Mouse (Mus musculus) neural tube, embryonic 13.5 days (tissue): Measurements from ENCODE around the gene Cerk. TPM values are rescaled to one million over a fixed set of nuclear protein-coding genes. Genes with fewer than 3 reads are reported as not detected.

Experiments
- ATAC-seq: fragments of 200-750 bp; cut with Nextera tagmentation; 2 replicates; pipeline ENCODE4 v1.8.0; 2017; ENCODE audit warnings: low read depth, mild to moderate bottlenecking, moderate TSS enrichment, moderate library complexity
- H3K27ac ChIP-seq: fragments of 300-500 bp; sonication (generic); replicated peaks from 2 replicates; pipeline ENCODE4 v1.5.1; 2015; ENCODE audit warnings: moderate library complexity, mild to moderate bottlenecking, inconsistent platforms
- H3K27me3 ChIP-seq: fragments of 300-500 bp; sonication (generic); 2 replicates; pipeline ENCODE4 v1.6.1; 2015; ENCODE audit warnings: mild to moderate bottlenecking, inconsistent platforms
- H3K36me3 ChIP-seq: fragments of 300-500 bp; sonication (generic); 2 replicates; pipeline ENCODE4 v1.6.1; 2015; ENCODE audit warnings: mild to moderate bottlenecking, inconsistent platforms
- H3K4me1 ChIP-seq: fragments of 300-500 bp; sonication (generic); replicated peaks from 2 replicates; pipeline ENCODE4 v1.6.1; 2015; ENCODE audit warnings: inconsistent platforms
- H3K4me2 ChIP-seq: fragments of 300-500 bp; sonication (generic); 2 replicates; pipeline ENCODE4 v1.6.1; 2015; ENCODE audit warnings: inconsistent platforms, mild to moderate bottlenecking, moderate library complexity
- H3K4me3 ChIP-seq: fragments of 300-500 bp; sonication (generic); 2 replicates; pipeline ENCODE4 v1.5.1; 2015; ENCODE audit warnings: mild to moderate bottlenecking, inconsistent platforms
- H3K9ac ChIP-seq: fragments of 300-500 bp; sonication (generic); 2 replicates; pipeline ENCODE4 v1.6.1; 2015; ENCODE audit warnings: moderate library complexity, mild to moderate bottlenecking, inconsistent platforms
- H3K9me3 ChIP-seq: fragments of 300-500 bp; sonication (generic); 2 replicates; pipeline ENCODE4 v1.6.1; 2016; ENCODE audit warnings: inconsistent platforms
- WGBS: fragments of 180-500 bp; shearing (Covaris S2); methylation state at CpG from one replicate; pipeline ENCODE4 v1.1.7; 2015; 5-methylcytosine and 5-hydroxymethylcytosine counted together
- polyA plus RNA-seq: library from polyadenylated mRNA; unstranded; fragments of >200 nt; fragmentation: Nextera tagmentation; extraction: Ambion mirVana; gene quantifications from 2 replicates; pipeline ENCODE4 v1.2.1, GENCODE M21; 2015

The Cerk gene
- polyA plus RNA-seq, result 30.4 and 31.4 TPM in 2 replicates

- Histone ChIP-seq H3K9ac (peak within 1 kb of the TSS; percentile 90), H3K27ac (peak within 1 kb of the TSS; percentile 97), H3K9me3 (no peaks in the 10 kb centered on the region), H3K4me3 (peak within 1 kb of the TSS; percentile 89), H3K4me2 (peak within 1 kb of the TSS; percentile 72), H3K4me1 (peaks cover 69% of the 10 kb centered on the region), H3K36me3 (no peaks in the 10 kb centered on the region), H3K27me3 (no peaks in the 10 kb centered on the region)
- 3% methylated on average over 43 of the region's 43 CpGs for WGBS
- peak; percentile 62 for ATAC-seq
Measured at GRCm38 (mm10) chr15:86185689-86186569, at the start of gene Cerk. Gene Cerk (minus strand): TSS chr15:86186141.

GRCm38 (mm10) chr15:86234517-86235441 lies 48.8 kb upstream of the Cerk start:
- H3K9me3 ChIP-seq, result no peaks in the 10 kb centered on the region
- H3K27ac ChIP-seq, result no peak overlapping the region
- H3K9ac ChIP-seq, result no peak overlapping the region
- no peaks in the 10 kb centered on the region for H3K27me3 ChIP-seq
- peaks cover 12% of the 10 kb centered on the region for H3K4me1 ChIP-seq
- H3K4me3 ChIP-seq, result no peak overlapping the region
- WGBS, result 86% methylated on average over 22 of the region's 22 CpGs
- ATAC-seq, result no peak
- H3K4me2 ChIP-seq, result no peak overlapping the region
- H3K36me3 ChIP-seq, result peaks cover 14% of the 10 kb centered on the region; the same call in 1 of the 2 replicates

- Histone ChIP-seq H3K4me3 (no peak overlapping the region), H3K27me3 (no peaks in the 10 kb centered on the region), H3K36me3 (peaks cover 14% of the 10 kb centered on the region; the same call in 1 of the 2 replicates), H3K4me1 (peaks cover 12% of the 10 kb centered on the region), H3K9ac (no peak overlapping the region), H3K9me3 (no peaks in the 10 kb centered on the region), H3K4me2 (no peak overlapping the region), H3K27ac (no peak overlapping the region)
- WGBS, result 94% methylated on average over 5 of the region's 5 CpGs
- ATAC-seq, result no peak
Measured at GRCm38 (mm10) chr15:86234001-86234400, 48.1 kb upstream of the Cerk start.

- H3K27ac ChIP-seq, result 0 out of 2 replicates have a peak overlapping the region, but pooled peaks have one; percentile 23
- WGBS, result 43% methylated on average over 7 of the region's 7 CpGs
- no peaks in the 10 kb centered on the region for H3K27me3 ChIP-seq
- no peak overlapping the region for H3K4me2 ChIP-seq
- peaks cover 11% of the 10 kb centered on the region; the same call in 1 of the 2 replicates for H3K36me3 ChIP-seq
- H3K4me1 ChIP-seq, result peaks cover 12% of the 10 kb centered on the region
- H3K9ac ChIP-seq, result no peak overlapping the region
- no peak overlapping the region for H3K4me3 ChIP-seq
- no peaks in the 10 kb centered on the region for H3K9me3 ChIP-seq
- no peak for ATAC-seq
Measured at GRCm38 (mm10) chr15:86231831-86232512, 46.0 kb upstream of the Cerk start.

GRCm38 (mm10) chr15:86231170-86231569 lies 45.2 kb upstream of the Cerk start:
- H3K4me3 ChIP-seq, result no peak overlapping the region
- no peak overlapping the region for H3K9ac ChIP-seq
- H3K27me3 ChIP-seq, result no peaks in the 10 kb centered on the region
- H3K36me3 ChIP-seq, result peaks cover 7% of the 10 kb centered on the region; the same call in 1 of the 2 replicates
- H3K9me3 ChIP-seq, result no peaks in the 10 kb centered on the region
- 81% methylated on average over 1 of the region's 1 CpGs for WGBS
- no peak for ATAC-seq
- peaks cover 12% of the 10 kb centered on the region for H3K4me1 ChIP-seq
- H3K27ac ChIP-seq, result 0 out of 2 replicates have a peak overlapping the region, but pooled peaks have one; percentile 23
- H3K4me2 ChIP-seq, result no peak overlapping the region

- no peak overlapping the region for H3K9ac ChIP-seq
- no peaks in the 10 kb centered on the region for H3K36me3 ChIP-seq
- no peak overlapping the region for H3K4me3 ChIP-seq
- H3K9me3 ChIP-seq, result no peaks in the 10 kb centered on the region
- H3K27ac ChIP-seq, result no peak overlapping the region
- no peak overlapping the region for H3K4me2 ChIP-seq
- WGBS, result 83% methylated on average over 11 of the region's 11 CpGs
- H3K27me3 ChIP-seq, result no peaks in the 10 kb centered on the region
- H3K4me1 ChIP-seq, result peaks cover 12% of the 10 kb centered on the region
- ATAC-seq, result no peak
Measured at GRCm38 (mm10) chr15:86229623-86230022, 43.7 kb upstream of the Cerk start.

- ATAC-seq, result no peak
- 86% methylated on average over 8 of the region's 8 CpGs for WGBS
- H3K4me3 ChIP-seq, result no peak overlapping the region
- H3K4me2 ChIP-seq, result no peak overlapping the region
- no peaks in the 10 kb centered on the region for H3K9me3 ChIP-seq
- no peaks in the 10 kb centered on the region for H3K27me3 ChIP-seq
- H3K36me3 ChIP-seq, result no peaks in the 10 kb centered on the region
- no peak overlapping the region for H3K27ac ChIP-seq
- H3K4me1 ChIP-seq, result peaks cover 12% of the 10 kb centered on the region
- no peak overlapping the region for H3K9ac ChIP-seq
Measured at GRCm38 (mm10) chr15:86229088-86229487, 43.1 kb upstream of the Cerk start.

- Histone ChIP-seq H3K9ac (no peak overlapping the region), H3K4me2 (no peak overlapping the region), H3K4me1 (peaks cover 12% of the 10 kb centered on the region), H3K9me3 (no peaks in the 10 kb centered on the region), H3K4me3 (no peak overlapping the region), H3K27me3 (no peaks in the 10 kb centered on the region), H3K27ac (no peak overlapping the region), H3K36me3 (no peaks in the 10 kb centered on the region)
- no peak for ATAC-seq
- 44% methylated on average over 3 of the region's 3 CpGs for WGBS
Measured at GRCm38 (mm10) chr15:86228186-86228585, 42.2 kb upstream of the Cerk start.

- ATAC-seq, result no peak
- H3K4me3 ChIP-seq, result no peak overlapping the region
- H3K9me3 ChIP-seq, result no peaks in the 10 kb centered on the region
- no peak overlapping the region for H3K4me2 ChIP-seq
- no peak overlapping the region for H3K27ac ChIP-seq
- 81% methylated on average over 2 of the region's 2 CpGs for WGBS
- H3K27me3 ChIP-seq, result no peaks in the 10 kb centered on the region
- H3K36me3 ChIP-seq, result no peaks in the 10 kb centered on the region
- peaks cover 8% of the 10 kb centered on the region for H3K4me1 ChIP-seq
- H3K9ac ChIP-seq, result no peak overlapping the region
Measured at GRCm38 (mm10) chr15:86226968-86227367, 41.0 kb upstream of the Cerk start.

GRCm38 (mm10) chr15:86226221-86226620 lies 40.3 kb upstream of the Cerk start:
- Histone ChIP-seq H3K36me3 (no peaks in the 10 kb centered on the region), H3K27me3 (no peaks in the 10 kb centered on the region), H3K9me3 (no peaks in the 10 kb centered on the region), H3K4me1 (peaks cover under 1% of the 10 kb centered on the region; the same call in 1 of the 2 replicates), H3K27ac (no peak overlapping the region), H3K9ac (no peak overlapping the region), H3K4me3 (no peak overlapping the region), H3K4me2 (no peak overlapping the region)
- WGBS, result 80% methylated on average over 5 of the region's 5 CpGs
- no peak for ATAC-seq

GRCm38 (mm10) chr15:86224972-86225551 lies 39.1 kb upstream of the Cerk start:
- Histone ChIP-seq H3K4me2 (no peak overlapping the region), H3K9me3 (no peaks in the 10 kb centered on the region), H3K4me1 (no peaks in the 10 kb centered on the region), H3K27ac (no peak overlapping the region), H3K4me3 (no peak overlapping the region), H3K9ac (no peak overlapping the region), H3K27me3 (no peaks in the 10 kb centered on the region), H3K36me3 (no peaks in the 10 kb centered on the region)
- ATAC-seq, result no peak
- WGBS, result 87% methylated on average over 7 of the region's 7 CpGs
